Mouse (Mus musculus): Measurements from ENCODE around the gene Oog4. TPM values are rescaled to one million over a fixed set of nuclear protein-coding genes. Genes with fewer than 3 reads are reported as not detected.

Gene Oog4
- polyA plus RNA-seq, 1 experiment from 2014 or later: not detected

Other genes with a start within 250 kb of the Oog4 start
- gene Prdm2, start 237.3 kb downstream of the Oog4 start, polyA plus RNA-seq (2015; fragmentation: Nextera tagmentation; extraction: Ambion mirVana): 9.7 and 11.6 TPM in 2 replicates
- gene Pdpn, start 150.8 kb downstream of the Oog4 start, polyA plus RNA-seq (2015; fragmentation: Nextera tagmentation; extraction: Ambion mirVana): 47.5 and 48.2 TPM in 2 replicates
- 0.06 and 0.12 TPM in 2 replicates for gene Lrrc38, start 100.6 kb downstream of the Oog4 start, polyA plus RNA-seq (2015; fragmentation: Nextera tagmentation; extraction: Ambion mirVana)
- gene Pramel1, start 55.9 kb downstream of the Oog4 start, polyA plus RNA-seq (2015; fragmentation: Nextera tagmentation; extraction: Ambion mirVana): not detected in 2 replicates
- 21.5 and 23.4 TPM in 2 replicates for gene Pramef8, start 37.9 kb downstream of the Oog4 start, polyA plus RNA-seq (2015; fragmentation: Nextera tagmentation; extraction: Ambion mirVana)
- gene Gm13043, start 61.0 kb upstream of the Oog4 start, polyA plus RNA-seq (2015; fragmentation: Nextera tagmentation; extraction: Ambion mirVana): not detected in 2 replicates
- not detected in 2 replicates for gene Gm13040, start 85.6 kb upstream of the Oog4 start, polyA plus RNA-seq (2015; fragmentation: Nextera tagmentation; extraction: Ambion mirVana)
- gene BC080695, start 101.4 kb upstream of the Oog4 start, polyA plus RNA-seq (2015; fragmentation: Nextera tagmentation; extraction: Ambion mirVana): not detected in 2 replicates
- not detected in 2 replicates for gene Gm13057, start 101.4 kb upstream of the Oog4 start, polyA plus RNA-seq (2015; fragmentation: Nextera tagmentation; extraction: Ambion mirVana)
- not detected in 2 replicates for gene Gm13083, start 164.7 kb upstream of the Oog4 start, polyA plus RNA-seq (2015; fragmentation: Nextera tagmentation; extraction: Ambion mirVana)
- not detected in 2 replicates for gene Gm13088, start 206.9 kb upstream of the Oog4 start, polyA plus RNA-seq (2015; fragmentation: Nextera tagmentation; extraction: Ambion mirVana)

Data from kidney, embryonic 16.5 days (tissue).